Mouse (Mus musculus) macrophage (primary cell): ENCODE measurements around the gene Fitm2. TPM values are rescaled to one million over a fixed set of nuclear protein-coding genes. Genes with fewer than 3 reads are reported as not detected.
"Not testable (repeated sequence)": the region's sequence is repeated elsewhere in the genome, so short reads cannot be mapped to it uniquely, and the experiment has no call there.

Experiments used
- H3K27ac ChIP-seq: fragments of 350-480 bp; formaldehyde crosslinking; 2 replicates; pipeline ENCODE4 v1.9.0; 2021
- H3K36me3 ChIP-seq: fragments of 350-480 bp; formaldehyde crosslinking; 2 replicates; pipeline ENCODE4 v1.9.0; 2021; ENCODE audit errors: inconsistent target
- H3K4me3 ChIP-seq: fragments of 350-480 bp; formaldehyde crosslinking; 2 replicates; pipeline ENCODE4 v1.9.0; 2021; ENCODE audit errors: inconsistent target
- H3K79me2 ChIP-seq: fragments of 350-480 bp; formaldehyde crosslinking; 2 replicates; pipeline ENCODE4 v1.9.0; 2021; ENCODE audit errors: inconsistent target
- WGBS: methylation state at CpG from one replicate; pipeline ENCODE4 v1.1.7; 2026; ENCODE audit warnings: inconsistent platforms; ENCODE audit not compliant: missing documents; 5-methylcytosine and 5-hydroxymethylcytosine counted together
- polyA plus RNA-seq: library from polyadenylated mRNA; stranded (reverse); fragments of 250-400 nt; gene quantifications from 3 replicates; pipeline ENCODE4 v1.2.4, GENCODE M21; 2018; ENCODE audit warnings: inconsistent platforms

Gene Fitm2
- polyA plus RNA-seq, 1 experiment from 2014 or later, result 1.3 TPM

GRCm38 (mm10) chr2:163471710-163472465, 541 bp downstream of the Fitm2 start:
- H3K4me3 ChIP-seq, result peak overlapping the region; percentile 60
- WGBS, result 2% methylated on average over 36 of the region's 36 CpGs
- no peak overlapping the region for H3K27ac ChIP-seq
- H3K79me2 ChIP-seq, result no peaks in the 10 kb centered on the region
- no peaks in the 10 kb centered on the region for H3K36me3 ChIP-seq

- no peaks in the 10 kb centered on the region for H3K36me3 ChIP-seq
- H3K4me3 ChIP-seq, result no peak overlapping the region
- 89% methylated on average over 3 of the region's 3 CpGs for WGBS
- no peaks in the 10 kb centered on the region for H3K79me2 ChIP-seq
- no peak overlapping the region for H3K27ac ChIP-seq
Measured at GRCm38 (mm10) chr2:163471136-163471535, 1.3 kb downstream of the Fitm2 start.

GRCm38 (mm10) chr2:163469711-163470110, 2.7 kb downstream of the Fitm2 start:
- Histone ChIP-seq H3K4me3 (no peak overlapping the region), H3K79me2 (no peaks in the 10 kb centered on the region), H3K27ac (no peak overlapping the region), H3K36me3 (no peaks in the 10 kb centered on the region)
- 92% methylated on average over 15 of the region's 15 CpGs for WGBS

- Histone ChIP-seq H3K79me2 (no peaks in the 10 kb centered on the region), H3K36me3 (no peaks in the 10 kb centered on the region), H3K27ac (no peak overlapping the region), H3K4me3 (no peak overlapping the region)
- WGBS, result 94% methylated on average over 6 of the region's 6 CpGs
Measured at GRCm38 (mm10) chr2:163468866-163469265, 3.6 kb downstream of the Fitm2 start.

- Histone ChIP-seq H3K4me3 (no peak overlapping the region), H3K79me2 (no peaks in the 10 kb centered on the region), H3K36me3 (no peaks in the 10 kb centered on the region), H3K27ac (no peak overlapping the region)
- WGBS, result 93% methylated on average over 6 of the region's 6 CpGs
Measured at GRCm38 (mm10) chr2:163467585-163467984, 4.8 kb downstream of the Fitm2 start.

GRCm38 (mm10) chr2:163466771-163467170, 5.7 kb downstream of the Fitm2 start:
- WGBS, result 84% methylated on average over 8 of the region's 8 CpGs
- H3K4me3 ChIP-seq, result no peak overlapping the region
- H3K27ac ChIP-seq, result no peak overlapping the region
- no peaks in the 10 kb centered on the region for H3K79me2 ChIP-seq
- no peaks in the 10 kb centered on the region for H3K36me3 ChIP-seq

GRCm38 (mm10) chr2:163464562-163464961, 7.9 kb downstream of the Fitm2 start:
- Histone ChIP-seq H3K79me2 (no peaks in the 10 kb centered on the region), H3K4me3 (no peak overlapping the region), H3K36me3 (no peaks in the 10 kb centered on the region), H3K27ac (no peak overlapping the region)
- WGBS, result 85% methylated on average over 6 of the region's 6 CpGs

GRCm38 (mm10) chr2:163463998-163464397, 8.4 kb downstream of the Fitm2 start:
- H3K36me3 ChIP-seq, result no peaks in the 10 kb centered on the region
- H3K79me2 ChIP-seq, result no peaks in the 10 kb centered on the region
- no peak overlapping the region for H3K27ac ChIP-seq
- 86% methylated on average over 4 of the region's 4 CpGs for WGBS
- H3K4me3 ChIP-seq, result no peak overlapping the region

- Histone ChIP-seq H3K27ac (no peak overlapping the region), H3K79me2 (no peaks in the 10 kb centered on the region), H3K36me3 (no peaks in the 10 kb centered on the region), H3K4me3 (no peak overlapping the region)
- WGBS, result 76% methylated on average over 10 of the region's 10 CpGs
Measured at GRCm38 (mm10) chr2:163463251-163463769, 9.1 kb downstream of the Fitm2 start.

- Histone ChIP-seq H3K36me3 (no peaks in the 10 kb centered on the region), H3K4me3 (no peak overlapping the region), H3K79me2 (no peaks in the 10 kb centered on the region), H3K27ac (no peak overlapping the region)
- 83% methylated on average over 11 of the region's 11 CpGs for WGBS
Measured at GRCm38 (mm10) chr2:163462801-163463200, 9.6 kb downstream of the Fitm2 start.

GRCm38 (mm10) chr2:163462386-163462785, 10.0 kb downstream of the Fitm2 start:
- Histone ChIP-seq H3K4me3 (no peak overlapping the region), H3K27ac (no peak overlapping the region), H3K79me2 (no peaks in the 10 kb centered on the region), H3K36me3 (no peaks in the 10 kb centered on the region)
- 81% methylated on average over 5 of the region's 5 CpGs for WGBS

- not testable (repeated sequence) for H3K27ac ChIP-seq, H3K79me2 ChIP-seq, H3K4me3 ChIP-seq, H3K36me3 ChIP-seq
- 86% methylated on average over 8 of the region's 9 CpGs for WGBS
Measured at GRCm38 (mm10) chr2:163461307-163461706, 11.1 kb downstream of the Fitm2 start.

- Histone ChIP-seq H3K27ac (no peak overlapping the region), H3K36me3 (no peaks in the 10 kb centered on the region), H3K4me3 (no peak overlapping the region), H3K79me2 (no peaks in the 10 kb centered on the region)
- 94% methylated on average over 8 of the region's 8 CpGs for WGBS
Measured at GRCm38 (mm10) chr2:163460622-163461021, 11.8 kb downstream of the Fitm2 start.

- H3K4me3 ChIP-seq, result no peak overlapping the region
- 48% methylated on average over 10 of the region's 10 CpGs for WGBS
- no peak overlapping the region for H3K27ac ChIP-seq
- H3K79me2 ChIP-seq, result no peaks in the 10 kb centered on the region
- H3K36me3 ChIP-seq, result no peaks in the 10 kb centered on the region
Measured at GRCm38 (mm10) chr2:163459380-163459779, 13.0 kb downstream of the Fitm2 start.

GRCm38 (mm10) chr2:163458539-163459265, 13.7 kb downstream of the Fitm2 start:
- WGBS, result 33% methylated on average over 27 of the region's 27 CpGs
- Histone ChIP-seq H3K36me3 (no peaks in the 10 kb centered on the region), H3K27ac (no peak overlapping the region), H3K4me3 (no peak overlapping the region), H3K79me2 (no peaks in the 10 kb centered on the region)
